17 mouse cellular contexts compared by ENCODE assay signal in the genomic region with DNA sequence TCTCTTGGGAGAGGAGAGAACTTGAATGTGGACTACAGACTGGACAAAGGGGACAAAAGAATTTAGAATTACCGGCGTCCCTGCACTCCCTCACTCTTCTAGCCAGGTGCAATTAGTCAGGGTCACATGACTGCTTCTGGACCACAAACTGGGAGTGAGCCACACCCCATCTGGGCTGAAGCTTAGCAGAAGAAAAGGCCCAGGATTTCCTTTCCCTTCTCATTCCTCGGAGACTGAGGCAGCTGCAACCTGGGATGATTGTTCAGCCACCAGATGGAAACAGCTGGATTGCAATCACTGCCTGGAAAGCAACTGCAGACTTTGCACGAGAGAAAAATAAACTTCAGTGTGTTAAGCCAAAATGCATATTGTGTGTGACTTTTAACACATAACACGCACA. TPM values are rescaled to one million over a fixed set of nuclear protein-coding genes. Genes with fewer than 3 reads are reported as not detected.
DNase-seq lines count a peak whose midpoint lies in the region; ATAC-seq and TF ChIP-seq lines count a peak whose summit lies in the region.
"Had no signal": no experiment of that assay in that cellular context is flagged by ENCODE, and none has a peak within 500 bp of the region (broad histone marks: within the 10 kb centered on the region; RNA-seq: fewer than 3 reads in every experiment).

No protein-coding gene starts in this region.

- 33% methylated on average over 5 of the region's 5 CpGs for WGBS in embryonic facial prominence, embryonic 14.5 days
- WGBS in embryonic facial prominence, embryonic 10.5 days, result 58% methylated on average over 5 of the region's 5 CpGs
- 37% methylated on average over 5 of the region's 5 CpGs for WGBS in limb, embryonic 12.5 days
- 39% methylated on average over 5 of the region's 5 CpGs for WGBS in forebrain, embryonic 15.5 days

- H3K4me1 ChIP-seq in embryonic facial prominence, embryonic 14.5 days (ENCODE audit: control insufficient read depth, insufficient read depth, low read length), result peaks cover 7% of the 10 kb centered on the region; the same call in 1 of the 2 replicates
- peaks cover 11% of the 10 kb centered on the region for H3K4me1 ChIP-seq in embryonic facial prominence, embryonic 10.5 days
- peaks cover 12% of the 10 kb centered on the region for H3K4me1 ChIP-seq in limb, embryonic 12.5 days (replicated peaks)
- no peaks in the 10 kb centered on the region for H3K4me1 ChIP-seq in forebrain, embryonic 15.5 days
- H3K4me1 ChIP-seq: midbrain, embryonic 15.5 days had no signal

- H3K27ac ChIP-seq in embryonic facial prominence, embryonic 14.5 days (replicated peaks; ENCODE audit: low read depth, low read length), result no peak overlapping the region
- no peak overlapping the region for H3K27ac ChIP-seq in embryonic facial prominence, embryonic 10.5 days (replicated peaks)
- H3K27ac ChIP-seq in limb, embryonic 12.5 days, result 0 out of 2 replicates have a peak overlapping the region, but pooled peaks have one; percentile 53
- H3K27ac ChIP-seq in forebrain, embryonic 15.5 days (replicated peaks), result no peak overlapping the region
- H3K27ac ChIP-seq: embryonic facial prominence, embryonic 13.5 days; forebrain, embryonic 12.5 days; gastrocnemius, adult 2 months; macrophage; midbrain, embryonic 15.5 days; neural tube, embryonic 12.5 days had no signal

- TF ChIP-seq CTCF in Patski (IDR thresholded peaks at IDR 0.05), result no peak

- ATAC-seq in embryonic facial prominence, embryonic 14.5 days (ENCODE audit: low read depth), result no peak
- ATAC-seq in Patski, result peak; percentile 8
- ATAC-seq in limb, embryonic 12.5 days (ENCODE audit: insufficient number of reproducible peaks, insufficient read depth, low FRiP score, low TSS enrichment, low read depth), result no peak
- no peak for ATAC-seq in forebrain, embryonic 15.5 days (replicated peaks)
- ATAC-seq: hindbrain, embryonic 16.5 days; midbrain, embryonic 15.5 days had no signal

- peak; percentile 75 for DNase-seq in embryonic facial prominence, embryonic 14.5 days (ENCODE audit: low spot score)
- DNase-seq in embryonic facial prominence, embryonic 10.5 days (ENCODE audit: low spot score), result no peak
- DNase-seq in kidney, postnatal 14 days, result peak; percentile 5
- no peak for DNase-seq in kidney, adult 11 months
- DNase-seq in Patski (ENCODE audit: low read depth, low spot score), result no peak
- DNase-seq in adrenal gland, postnatal 36 days, result no peak
- DNase-seq: cerebellum, postnatal 36 days; gastrocnemius, adult 2 months; thymus, postnatal 14 days had no signal

- H3K9me3 ChIP-seq in embryonic facial prominence, embryonic 14.5 days (ENCODE audit: control insufficient read depth, low read length), result no peaks in the 10 kb centered on the region
- no peaks in the 10 kb centered on the region for H3K9me3 ChIP-seq in embryonic facial prominence, embryonic 10.5 days
- no peaks in the 10 kb centered on the region for H3K9me3 ChIP-seq in limb, embryonic 12.5 days
- no peaks in the 10 kb centered on the region for H3K9me3 ChIP-seq in forebrain, embryonic 15.5 days
- H3K9me3 ChIP-seq: embryonic facial prominence, embryonic 13.5 days; forebrain, embryonic 12.5 days; midbrain, embryonic 15.5 days; neural tube, embryonic 12.5 days had no signal

- POLR2A ChIA-PET in Patski (lab: Charles Lee), result no interaction called here

- H3K36me3 ChIP-seq in embryonic facial prominence, embryonic 14.5 days (ENCODE audit: control insufficient read depth, insufficient read depth, low read length), result no peaks in the 10 kb centered on the region
- H3K36me3 ChIP-seq in embryonic facial prominence, embryonic 10.5 days (replicated peaks), result no peaks in the 10 kb centered on the region
- no peaks in the 10 kb centered on the region for H3K36me3 ChIP-seq in limb, embryonic 12.5 days
- H3K36me3 ChIP-seq in forebrain, embryonic 15.5 days, result no peaks in the 10 kb centered on the region
- H3K36me3 ChIP-seq: embryonic facial prominence, embryonic 13.5 days; forebrain, embryonic 12.5 days; midbrain, embryonic 15.5 days; neural tube, embryonic 12.5 days had no signal

- CTCF ChIA-PET in Patski (lab: Charles Lee), result no interaction called here

- H3K4me3 ChIP-seq in embryonic facial prominence, embryonic 14.5 days (ENCODE audit: low read depth, low read length), result no peak overlapping the region
- H3K4me3 ChIP-seq in embryonic facial prominence, embryonic 10.5 days, result no peak overlapping the region
- H3K4me3 ChIP-seq in limb, embryonic 12.5 days (replicated peaks), result no peak overlapping the region
- no peak overlapping the region for H3K4me3 ChIP-seq in forebrain, embryonic 15.5 days
- H3K4me3 ChIP-seq: embryonic facial prominence, embryonic 13.5 days; forebrain, embryonic 12.5 days; gastrocnemius, adult 2 months; midbrain, embryonic 15.5 days; neural tube, embryonic 12.5 days had no signal

- H3K9ac ChIP-seq in embryonic facial prominence, embryonic 14.5 days (ENCODE audit: low read depth, low read length), result no peak overlapping the region
- no peak overlapping the region for H3K9ac ChIP-seq in limb, embryonic 12.5 days (replicated peaks)
- no peak overlapping the region for H3K9ac ChIP-seq in forebrain, embryonic 15.5 days (replicated peaks)
- H3K9ac ChIP-seq: embryonic facial prominence, embryonic 13.5 days; forebrain, embryonic 12.5 days; midbrain, embryonic 15.5 days; neural tube, embryonic 12.5 days had no signal

- no peak overlapping the region for H3K4me2 ChIP-seq in embryonic facial prominence, embryonic 14.5 days (ENCODE audit: low read depth, low read length)
- H3K4me2 ChIP-seq in limb, embryonic 12.5 days, result no peak overlapping the region
- no peak overlapping the region for H3K4me2 ChIP-seq in forebrain, embryonic 15.5 days (replicated peaks)
- H3K4me2 ChIP-seq: embryonic facial prominence, embryonic 13.5 days; forebrain, embryonic 12.5 days; midbrain, embryonic 15.5 days; neural tube, embryonic 12.5 days had no signal

- in situ Hi-C loops in Patski (cut with MboI; ENCODE audit: low pct_unique_long_range_greater_than_20kb), result no loop called here

- no peaks in the 10 kb centered on the region for H3K27me3 ChIP-seq in embryonic facial prominence, embryonic 14.5 days (replicated peaks; ENCODE audit: control insufficient read depth, insufficient read depth, low read length)
- H3K27me3 ChIP-seq in embryonic facial prominence, embryonic 10.5 days (replicated peaks; ENCODE audit: low read depth, poor library complexity, severe bottlenecking), result 0 out of 2 replicates have a peak, but pooled peaks cover 9% of the 10 kb centered on the region
- H3K27me3 ChIP-seq in Patski, result no peaks in the 10 kb centered on the region
- H3K27me3 ChIP-seq in limb, embryonic 12.5 days, result no peaks in the 10 kb centered on the region
- no peaks in the 10 kb centered on the region for H3K27me3 ChIP-seq in forebrain, embryonic 15.5 days
- H3K27me3 ChIP-seq: forebrain, embryonic 12.5 days; midbrain, embryonic 15.5 days; neural tube, embryonic 12.5 days had no signal

RNA-seq across cellular contexts. Expression of a gene that starts 35.0 kb away (rescaled TPM):
- polyA plus RNA-seq in embryonic facial prominence, embryonic 14.5 days (2014; fragmentation: Nextera tagmentation; extraction: Ambion mirVana), result 23.3 and 24.1 TPM in 2 replicates
- polyA plus RNA-seq in embryonic facial prominence, embryonic 10.5 days (2016; fragmentation: Nextera tagmentation; extraction: Ambion mirVana), result 12.6 and 23.6 TPM in 2 replicates
- polyA plus RNA-seq in Patski (2021), result 0.03 TPM
- 29.7 and 32.1 TPM in 2 replicates for polyA plus RNA-seq in limb, embryonic 12.5 days (2016; fragmentation: Nextera tagmentation; extraction: Ambion mirVana)
- polyA plus RNA-seq in forebrain, embryonic 15.5 days (2015; fragmentation: Nextera tagmentation; extraction: Ambion mirVana), result 5.9 and 6.4 TPM in 2 replicates
- total RNA-seq in adrenal gland, postnatal 36 days (2021), result 10 to 100 TPM; 33.0 to 56.8 TPM
- polyA plus RNA-seq: macrophage had no signal

Comparison
In these comparisons a context has a peak if more than half of its experiments do, and no peak if none do; other contexts are left out.
1. DNase-seq: peak in embryonic facial prominence, embryonic 14.5 days (single experiment) and kidney, postnatal 14 days (single experiment); none in embryonic facial prominence, embryonic 10.5 days (single experiment), kidney, adult 11 months (single experiment), Patski (single experiment) and adrenal gland, postnatal 36 days (0 of 2).